Mouse (Mus musculus) right cerebral cortex, postnatal 10 days (tissue): ENCODE measurements around the gene A630073D07Rik.
"Not testable (repeated sequence)": the region's sequence is repeated elsewhere in the genome, so short reads cannot be mapped to it uniquely, and the experiment has no call there.

Experiments
- DNase-seq, 2 experiments: peaks; one replicate each; pipeline ENCODE4 v3.0.0; 2021; ENCODE audit warnings: low spot score in 2 of 2

The A630073D07Rik gene

DNA sequence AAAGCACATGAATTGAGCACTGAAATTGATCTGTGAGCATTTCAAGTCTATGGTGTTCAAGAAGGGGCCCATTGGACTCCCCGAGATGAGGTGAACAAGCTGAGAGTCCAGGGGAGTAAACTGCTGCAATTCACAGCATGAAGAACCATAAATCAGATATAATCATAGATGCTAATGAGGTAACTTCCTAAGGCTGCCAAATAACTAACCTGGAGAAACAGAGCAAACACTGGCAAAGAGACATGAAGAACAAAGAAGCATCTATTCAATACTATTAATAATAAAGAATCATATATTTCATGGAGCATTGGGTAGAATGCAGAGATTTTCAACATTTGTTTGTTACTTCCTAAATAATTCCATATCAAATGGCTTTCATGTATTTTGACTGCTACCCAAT, at the start of gene A630073D07Rik:
TSS of gene A630073D07Rik (minus strand) at position 101 of the 400 bp plus-strand sequence.
- no peak for DNase-seq

- DNase-seq = no peak
These were observed 49.6 kb upstream of the A630073D07Rik start, which contains the start of gene Tas2r121 for GRCm38 (mm10) chr6:132700907-132701306. Gene Tas2r121, minus strand, starts transcription at chr6:132701007.

DNA sequence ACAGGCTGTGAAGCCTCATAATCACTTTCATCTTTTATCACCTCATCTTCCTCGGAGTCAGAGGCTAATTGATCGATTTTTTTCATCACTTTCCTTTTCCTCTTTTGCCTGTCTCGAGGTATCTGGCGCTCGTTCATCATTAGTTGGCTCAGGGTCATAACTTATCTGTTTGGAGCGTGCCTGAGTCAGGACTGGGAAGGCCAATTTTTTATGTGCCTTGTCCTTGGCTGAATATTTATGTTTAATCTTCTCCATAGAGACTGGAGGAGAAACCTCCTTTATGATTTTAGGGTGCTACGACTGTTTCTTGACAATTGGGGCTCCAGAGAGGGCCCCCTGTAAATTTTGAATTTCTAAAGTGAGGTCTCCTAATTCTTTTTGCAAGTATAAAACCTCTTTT, 40.3 kb upstream of the A630073D07Rik start:
- DNase-seq = not testable (repeated sequence)

GRCm38 (mm10) chr6:132656653-132657052, 5.3 kb upstream of the A630073D07Rik start, which contains the start of gene Tas2r120:
Gene Tas2r120, plus strand, starts transcription at chr6:132656953.
- DNase-seq = no peak

DNA sequence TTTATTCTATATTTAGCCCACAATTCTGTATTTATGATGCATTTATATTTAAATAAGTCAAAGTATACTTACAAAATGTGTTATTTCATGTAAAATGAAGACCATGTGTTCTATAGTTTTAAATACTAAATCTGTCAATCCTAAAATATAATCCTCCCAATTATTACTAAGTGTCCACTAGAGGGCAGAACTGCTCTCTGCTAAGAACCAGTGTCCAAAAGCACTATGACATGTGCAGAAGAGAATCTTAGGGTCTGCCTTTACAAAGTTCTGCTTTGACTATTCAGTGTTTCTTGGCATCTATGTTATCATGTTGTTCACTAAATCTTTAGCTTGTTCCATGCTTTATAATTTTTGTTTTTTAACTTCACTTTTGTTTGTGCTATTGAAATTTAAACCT, 1.9 kb downstream of the A630073D07Rik start:
- DNase-seq = no peak

GRCm38 (mm10) chr6:132595613-132596012, 55.7 kb downstream of the A630073D07Rik start, which contains the start of gene Prp2:
Gene Prp2, plus strand, starts transcription at chr6:132595913.
- DNase-seq = not testable (repeated sequence)
